Mouse (Mus musculus): ENCODE data around the gene Slc17a7.

DNA sequence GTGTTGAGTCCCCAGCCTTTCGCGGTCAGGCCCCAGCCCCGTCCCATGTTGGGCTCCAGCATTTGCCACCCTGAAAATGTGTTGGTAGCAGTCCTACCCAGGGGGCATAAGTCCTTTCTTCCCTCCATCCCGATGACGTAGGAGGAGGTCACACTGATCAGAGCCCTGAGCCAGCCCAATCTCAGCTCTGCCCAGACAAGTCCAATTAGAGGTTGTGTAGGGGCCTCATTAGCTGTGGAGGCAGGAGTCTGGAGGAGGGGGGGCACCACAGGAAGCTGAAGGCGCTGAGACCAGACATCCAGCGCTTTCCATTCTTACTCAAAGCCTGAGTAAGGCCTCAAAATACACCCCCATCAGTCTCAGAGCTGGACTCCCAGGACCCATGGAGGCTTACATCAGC lies 22.2 kb downstream of the Slc17a7 start:
- no peak for TF ChIP-seq POLR2A (IDR thresholded peaks at IDR 0.05; ENCODE audit: low read depth, low read length)
- TF ChIP-seq CTCF (IDR thresholded peaks at IDR 0.05; ENCODE audit: extremely low read depth, insufficient read depth, insufficient read length, insufficient replicate concordance): no peak

All from spleen, adult 2 months (tissue).